Mouse (Mus musculus): ENCODE data around the gene Hmgcr.
"Not testable (repeated sequence)": the region's sequence is repeated elsewhere in the genome, so short reads cannot be mapped to it uniquely, and the experiment has no call there.

Hmgcr gene

GRCm38 (mm10) chr13:96664419-96664974 is 6.2 kb downstream of the Hmgcr start:
- DNase-seq, result no peak

- not testable (repeated sequence) for DNase-seq
Observed at GRCm38 (mm10) chr13:96663120-96663519, 7.6 kb downstream of the Hmgcr start.

GRCm38 (mm10) chr13:96660095-96660860 is 10.5 kb downstream of the Hmgcr start:
- DNase-seq, result no peak

- no peak for DNase-seq
Observed at GRCm38 (mm10) chr13:96658936-96659335, 11.8 kb downstream of the Hmgcr start.

GRCm38 (mm10) chr13:96656673-96657072 is 14.1 kb downstream of the Hmgcr start:
- no peak for DNase-seq

- no peak for DNase-seq
Observed at GRCm38 (mm10) chr13:96653041-96653440, 17.7 kb downstream of the Hmgcr start.

- DNase-seq, result no peak
Observed at GRCm38 (mm10) chr13:96645822-96646221, 24.9 kb downstream of the Hmgcr start.

- DNase-seq, result no peak
Observed at GRCm38 (mm10) chr13:96644168-96644567, 26.6 kb downstream of the Hmgcr start.

- no peak for DNase-seq
Observed at GRCm38 (mm10) chr13:96630396-96630795, 40.3 kb downstream of the Hmgcr start.

GRCm38 (mm10) chr13:96620891-96621290 is 49.8 kb downstream of the Hmgcr start:
- no peak for DNase-seq

GRCm38 (mm10) chr13:96614615-96615014 is 56.1 kb downstream of the Hmgcr start:
- DNase-seq, result no peak

- DNase-seq, result no peak
Observed at GRCm38 (mm10) chr13:96604242-96604641, 66.5 kb downstream of the Hmgcr start.

GRCm38 (mm10) chr13:96599182-96599581 is 71.6 kb downstream of the Hmgcr start:
- DNase-seq, result no peak

Measured in lung, adult 18-20 months (tissue).